Mouse (Mus musculus): Measurements from ENCODE around the gene Filip1. TPM values are rescaled to one million over a fixed set of nuclear protein-coding genes. Genes with fewer than 3 reads are reported as not detected.

The Filip1 gene
- polyA plus RNA-seq, 1 experiment, result 1.7 TPM

DNA sequence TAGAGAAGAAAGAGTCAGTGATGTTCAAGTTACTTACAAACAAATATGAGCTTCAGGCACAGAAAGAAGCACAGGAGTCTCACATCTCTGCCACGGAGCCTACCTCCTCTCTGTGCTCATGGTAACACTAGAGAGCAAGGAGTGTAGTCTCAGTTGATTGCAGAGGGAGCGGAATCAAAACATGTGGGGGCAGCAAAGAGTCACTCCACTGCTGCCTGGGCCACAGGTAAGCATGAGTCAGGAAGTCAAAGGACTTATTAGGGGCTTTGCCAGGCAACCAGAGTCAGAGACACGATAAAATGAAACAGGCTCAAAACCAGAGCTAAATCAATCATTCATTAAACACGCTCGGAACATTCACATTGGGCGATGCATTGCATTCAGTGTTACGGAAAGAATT is 146.7 kb downstream of the Filip1 start:
- Histone ChIP-seq H3K27me3 (ENCODE audit: control insufficient read depth, insufficient read depth, low read length) (no peaks in the 10 kb centered on the region), H3K36me3 (ENCODE audit: control insufficient read depth, insufficient read depth, low read length) (no peaks in the 10 kb centered on the region)

DNA sequence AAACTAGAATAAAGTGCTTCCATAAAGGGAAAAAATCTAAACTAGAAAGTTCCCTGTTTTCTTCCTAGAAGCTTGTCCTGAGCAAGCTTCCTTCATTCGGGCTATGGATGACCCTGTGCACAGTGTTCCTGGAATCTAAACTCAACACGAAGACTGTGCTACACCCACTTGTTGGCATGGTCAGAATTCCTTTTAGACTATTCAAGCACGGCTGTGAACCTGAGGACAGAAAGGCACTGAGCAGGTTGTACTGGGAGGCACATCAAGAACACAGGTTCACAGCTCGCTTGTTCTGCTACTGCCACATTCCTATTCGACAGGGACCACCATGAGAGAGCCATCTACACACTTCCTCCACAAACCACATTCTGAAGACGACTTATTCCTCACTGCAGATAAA is 150.1 kb downstream of the Filip1 start:
- Histone ChIP-seq H3K4me3 (ENCODE audit: low read depth, low read length) (no peak overlapping the region), H3K4me1 (ENCODE audit: control insufficient read depth, insufficient read depth, insufficient read length, low read length) (no peaks in the 10 kb centered on the region), H3K36me3 (ENCODE audit: control insufficient read depth, insufficient read depth, low read length) (no peaks in the 10 kb centered on the region), H3K27me3 (ENCODE audit: control insufficient read depth, insufficient read depth, low read length) (no peaks in the 10 kb centered on the region), H3K27ac (ENCODE audit: insufficient read depth, low read depth, low read length) (no peak overlapping the region)
- WGBS, result 66% methylated on average over 6 of the region's 6 CpGs
- no peak for TF ChIP-seq CTCF (IDR thresholded peaks at IDR 0.05; ENCODE audit: extremely low read depth, insufficient read length, insufficient replicate concordance, low read depth, low read length)
- TF ChIP-seq POLR2A (IDR thresholded peaks at IDR 0.05; ENCODE audit: low read depth, low read length), result no peak

More for the DNA sequence above, 146.7 kb downstream of the Filip1 start:
- 58% methylated on average over 7 of the region's 7 CpGs for WGBS
- TF ChIP-seq CTCF (IDR thresholded peaks at IDR 0.05; ENCODE audit: extremely low read depth, insufficient read length, insufficient replicate concordance, low read depth, low read length) (peak; percentile 24; the same call in 1 of the 2 replicates), POLR2A (IDR thresholded peaks at IDR 0.05; ENCODE audit: low read depth, low read length) (no peak)
- Histone ChIP-seq H3K4me3 (ENCODE audit: low read depth, low read length) (no peak overlapping the region), H3K4me1 (ENCODE audit: control insufficient read depth, insufficient read depth, insufficient read length, low read length) (peaks cover 2% of the 10 kb centered on the region; the same call in 1 of the 2 replicates), H3K27ac (ENCODE audit: insufficient read depth, low read depth, low read length) (no peak overlapping the region)

DNA sequence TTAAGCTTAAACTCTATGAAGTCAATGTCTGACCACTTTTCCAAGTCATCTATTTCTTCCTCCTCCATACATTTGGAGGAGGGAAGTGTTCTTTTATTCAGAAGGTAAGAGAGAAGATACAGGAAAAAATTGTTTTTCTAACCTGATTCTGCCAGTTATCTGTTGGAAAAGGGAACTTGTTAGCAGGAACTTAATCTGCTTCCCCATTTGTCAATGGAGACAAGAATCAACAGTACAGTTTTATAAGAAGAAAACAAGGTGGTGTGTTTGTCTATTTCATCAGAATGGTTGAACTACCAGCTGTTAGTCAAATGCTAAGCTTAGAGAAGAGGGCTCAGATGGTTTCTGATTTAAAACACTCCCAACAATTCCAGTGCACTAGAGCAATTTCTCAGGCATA is 165.6 kb downstream of the Filip1 start:
- Histone ChIP-seq H3K36me3 (ENCODE audit: control insufficient read depth, insufficient read depth, low read length) (no peaks in the 10 kb centered on the region), H3K27me3 (ENCODE audit: control insufficient read depth, insufficient read depth, low read length) (no peaks in the 10 kb centered on the region), H3K4me1 (ENCODE audit: control insufficient read depth, insufficient read depth, insufficient read length, low read length) (no peaks in the 10 kb centered on the region), H3K27ac (ENCODE audit: insufficient read depth, low read depth, low read length) (no peak overlapping the region), H3K4me3 (ENCODE audit: low read depth, low read length) (no peak overlapping the region)
- TF ChIP-seq CTCF (IDR thresholded peaks at IDR 0.05; ENCODE audit: extremely low read depth, insufficient read length, insufficient replicate concordance, low read depth, low read length) (no peak), POLR2A (IDR thresholded peaks at IDR 0.05; ENCODE audit: low read depth, low read length) (no peak)

DNA sequence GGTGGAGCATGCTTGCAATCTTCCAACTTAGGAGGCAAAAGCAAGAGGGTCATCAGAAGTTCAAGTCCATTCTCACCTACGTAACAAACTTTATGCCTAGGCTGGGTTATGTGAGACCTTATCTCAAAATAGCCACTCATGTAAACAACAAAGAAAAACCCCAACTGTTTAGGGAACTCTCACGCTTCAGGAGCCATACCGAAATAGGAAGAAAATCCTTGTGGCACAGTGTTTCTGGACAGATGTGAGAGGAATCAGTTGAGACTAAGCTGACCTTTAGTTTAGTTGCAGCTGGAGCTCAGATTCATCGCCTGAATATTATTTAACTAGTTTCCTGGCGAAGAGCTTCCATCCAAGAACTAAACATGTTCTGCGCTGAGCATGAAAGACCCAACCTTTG is 170.0 kb downstream of the Filip1 start:
- H3K27me3 ChIP-seq (ENCODE audit: control insufficient read depth, insufficient read depth, low read length), result no peaks in the 10 kb centered on the region
- H3K4me1 ChIP-seq (ENCODE audit: control insufficient read depth, insufficient read depth, insufficient read length, low read length), result no peaks in the 10 kb centered on the region
- WGBS, result 72% methylated on average over 6 of the region's 6 CpGs
- peak overlapping the region; percentile 58 for H3K27ac ChIP-seq (ENCODE audit: insufficient read depth, low read depth, low read length)
- H3K4me3 ChIP-seq (ENCODE audit: low read depth, low read length), result no peak overlapping the region
- H3K36me3 ChIP-seq (ENCODE audit: control insufficient read depth, insufficient read depth, low read length), result no peaks in the 10 kb centered on the region
- TF ChIP-seq CTCF (IDR thresholded peaks at IDR 0.05; ENCODE audit: extremely low read depth, insufficient read length, insufficient replicate concordance, low read depth, low read length) (no peak), POLR2A (IDR thresholded peaks at IDR 0.05; ENCODE audit: low read depth, low read length) (no peak)

- no peaks in the 10 kb centered on the region for H3K4me1 ChIP-seq (ENCODE audit: control insufficient read depth, insufficient read depth, insufficient read length, low read length)
These were observed 170.6 kb downstream of the Filip1 start for GRCm38 (mm10) chr9:79842028-79842427.

DNA sequence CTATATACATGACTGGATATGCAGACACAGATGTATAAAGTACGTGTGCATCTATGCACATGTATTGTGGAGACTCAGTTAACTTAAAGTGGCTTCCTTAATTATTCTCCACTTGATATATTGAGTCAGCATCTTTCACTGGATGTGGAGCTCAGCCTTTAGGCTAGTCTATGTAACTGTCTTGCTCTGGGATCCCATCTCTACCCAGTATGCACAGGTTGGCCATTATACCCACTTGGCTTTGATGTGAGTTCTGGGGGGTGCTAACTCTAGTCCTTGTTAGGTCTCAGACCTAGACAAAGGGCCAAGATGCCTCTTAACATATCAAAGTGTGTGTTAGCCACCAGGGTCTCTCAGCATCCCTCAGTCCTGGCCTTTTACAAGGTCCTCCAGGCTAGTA is 181.4 kb downstream of the Filip1 start:
- TF ChIP-seq POLR2A (IDR thresholded peaks at IDR 0.05; ENCODE audit: low read depth, low read length) (no peak), CTCF (IDR thresholded peaks at IDR 0.05; ENCODE audit: extremely low read depth, insufficient read length, insufficient replicate concordance, low read depth, low read length) (no peak)
- no peaks in the 10 kb centered on the region for H3K27me3 ChIP-seq (ENCODE audit: control insufficient read depth, insufficient read depth, low read length)
- no peaks in the 10 kb centered on the region for H3K36me3 ChIP-seq (ENCODE audit: control insufficient read depth, insufficient read depth, low read length)
- no peaks in the 10 kb centered on the region for H3K4me1 ChIP-seq (ENCODE audit: control insufficient read depth, insufficient read depth, insufficient read length, low read length)
- H3K27ac ChIP-seq (ENCODE audit: insufficient read depth, low read depth, low read length), result no peak overlapping the region
- H3K4me3 ChIP-seq (ENCODE audit: low read depth, low read length), result no peak overlapping the region
- 86% methylated on average over 1 of the region's 1 CpGs for WGBS

More at GRCm38 (mm10) chr9:79842028-79842427, 170.6 kb downstream of the Filip1 start:
- Histone ChIP-seq H3K27me3 (ENCODE audit: control insufficient read depth, insufficient read depth, low read length) (no peaks in the 10 kb centered on the region), H3K27ac (ENCODE audit: insufficient read depth, low read depth, low read length) (peak overlapping the region; percentile 58), H3K4me3 (ENCODE audit: low read depth, low read length) (no peak overlapping the region), H3K36me3 (ENCODE audit: control insufficient read depth, insufficient read depth, low read length) (no peaks in the 10 kb centered on the region)
- no peak for TF ChIP-seq CTCF (IDR thresholded peaks at IDR 0.05; ENCODE audit: extremely low read depth, insufficient read length, insufficient replicate concordance, low read depth, low read length)
- no peak for TF ChIP-seq POLR2A (IDR thresholded peaks at IDR 0.05; ENCODE audit: low read depth, low read length)

- Histone ChIP-seq H3K27ac (ENCODE audit: insufficient read depth, low read depth, low read length) (no peak overlapping the region), H3K36me3 (ENCODE audit: control insufficient read depth, insufficient read depth, low read length) (no peaks in the 10 kb centered on the region), H3K27me3 (ENCODE audit: control insufficient read depth, insufficient read depth, low read length) (no peaks in the 10 kb centered on the region), H3K4me1 (ENCODE audit: control insufficient read depth, insufficient read depth, insufficient read length, low read length) (no peaks in the 10 kb centered on the region), H3K4me3 (ENCODE audit: low read depth, low read length) (no peak overlapping the region)
- TF ChIP-seq POLR2A (IDR thresholded peaks at IDR 0.05; ENCODE audit: low read depth, low read length) (no peak), CTCF (IDR thresholded peaks at IDR 0.05; ENCODE audit: extremely low read depth, insufficient read length, insufficient replicate concordance, low read depth, low read length) (no peak)
- 29% methylated on average over 4 of the region's 4 CpGs for WGBS
These were observed 181.8 kb downstream of the Filip1 start for GRCm38 (mm10) chr9:79830874-79831273.
